Mouse (Mus musculus) heart, adult 2 months (tissue): Measurements from ENCODE around the gene Ccdc141.

ENCODE experiments used
- CTCF ChIP-seq: fragments of 200-600 bp; IDR thresholded peaks from 2 replicates; pipeline ENCODE4 v1.8.1; 2022; ENCODE audit warnings: antibody characterized with exemption, mild to moderate bottlenecking, moderate library complexity
- POLR2A ChIP-seq: fragments of 200-500 bp; IDR thresholded peaks from 2 replicates; pipeline ENCODE4 v1.6.1; 2011; ENCODE audit warnings: mild to moderate bottlenecking, low read depth, low read length, control low read depth; ENCODE audit not compliant: insufficient read depth

DNA sequence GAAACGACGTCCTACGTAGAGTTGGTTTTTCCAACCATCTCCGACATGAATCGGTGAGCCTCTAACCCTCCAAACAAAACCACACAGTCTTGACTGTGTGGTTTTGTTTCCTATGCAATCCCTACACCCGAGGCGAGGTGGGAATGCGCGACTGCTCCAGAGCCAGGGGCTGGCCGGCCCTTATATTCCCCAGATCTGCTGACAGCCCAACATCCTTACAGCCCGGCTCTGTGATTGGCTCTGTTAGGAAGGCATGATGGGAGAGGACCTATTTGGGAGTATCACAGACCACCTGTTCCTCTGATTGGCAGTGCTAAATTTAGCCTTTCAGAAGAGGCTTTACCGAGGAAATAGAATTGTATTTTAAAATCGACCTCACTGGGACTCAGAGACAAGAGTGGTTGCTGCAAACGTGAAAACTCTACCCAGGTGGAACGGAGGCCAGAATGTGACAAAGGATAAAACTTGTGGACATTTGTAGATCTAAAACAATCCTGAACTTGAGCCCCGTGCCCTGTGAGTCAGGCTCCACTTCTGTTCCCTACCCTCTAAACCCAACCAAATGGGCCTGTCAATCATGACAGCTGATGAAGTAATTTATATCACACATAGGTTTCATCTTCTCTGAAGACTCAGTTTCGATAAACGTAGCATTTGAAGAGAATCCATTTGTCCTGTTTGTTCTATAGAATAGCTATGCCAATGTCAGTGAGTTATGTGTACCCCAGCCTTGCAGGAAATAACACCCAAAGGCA is 187.9 kb downstream of the Ccdc141 start, which contains the start of gene Ttn:
- TF ChIP-seq POLR2A (peak; percentile 95), CTCF (no peak)
